Mouse (Mus musculus) midbrain, embryonic 16.5 days (tissue): ENCODE data around the gene Ggcx. TPM values are rescaled to one million over a fixed set of nuclear protein-coding genes. Genes with fewer than 3 reads are reported as not detected.
"Not testable (repeated sequence)": the region's sequence is repeated elsewhere in the genome, so short reads cannot be mapped to it uniquely, and the experiment has no call there.

Source experiments
- ATAC-seq: fragments of 200-750 bp; cut with Nextera tagmentation; 2 replicates; pipeline ENCODE4 v1.8.0; 2017; ENCODE audit warnings: moderate TSS enrichment
- H3K27ac ChIP-seq: fragments of 300-500 bp; sonication (generic); 2 replicates; pipeline ENCODE4 v1.5.1; 2014; ENCODE audit warnings: mild to moderate bottlenecking, low read length, mixed read lengths
- H3K27me3 ChIP-seq: fragments of 300-500 bp; sonication (generic); 2 replicates; pipeline ENCODE4 v1.6.1; 2014; ENCODE audit warnings: low read depth, low read length, mixed read lengths; ENCODE audit not compliant: control insufficient read depth, insufficient read depth
- H3K36me3 ChIP-seq: fragments of 300-500 bp; sonication (generic); 2 replicates; pipeline ENCODE4 v1.6.1; 2014; ENCODE audit warnings: mild to moderate bottlenecking, low read length, moderate library complexity, mixed read lengths; ENCODE audit not compliant: control insufficient read depth, insufficient read depth
- H3K4me1 ChIP-seq: fragments of 300-500 bp; sonication (generic); 2 replicates; pipeline ENCODE4 v1.6.1; 2014; ENCODE audit warnings: mild to moderate bottlenecking, low read length, mixed read lengths; ENCODE audit not compliant: control insufficient read depth, insufficient read depth
- H3K4me2 ChIP-seq: fragments of 300-500 bp; sonication (generic); 2 replicates; pipeline ENCODE4 v1.6.1; 2014; ENCODE audit warnings: mild to moderate bottlenecking, low read length, mixed read lengths
- H3K4me3 ChIP-seq: fragments of 300-500 bp; sonication (generic); 2 replicates; pipeline ENCODE4 v1.5.1; 2014; ENCODE audit warnings: low read depth, mild to moderate bottlenecking, low read length, moderate library complexity, mixed read lengths
- H3K9ac ChIP-seq: fragments of 300-500 bp; sonication (generic); 2 replicates; pipeline ENCODE4 v1.6.1; 2014; ENCODE audit warnings: low read depth, low read length, mixed read lengths
- H3K9me3 ChIP-seq: fragments of 300-500 bp; sonication (generic); replicated peaks from 2 replicates; pipeline ENCODE4 v1.6.1; 2014; ENCODE audit warnings: mild to moderate bottlenecking, low read length, mixed read lengths; ENCODE audit not compliant: control insufficient read depth, poor library complexity, severe bottlenecking
- WGBS: fragments of 180-500 bp; shearing (Covaris S2); extraction: QIAGEN DNeasy Blood & Tissue Kit; methylation state at CpG from one replicate; pipeline ENCODE4 v1.1.7; 2014; 5-methylcytosine and 5-hydroxymethylcytosine counted together
- polyA plus RNA-seq: library from polyadenylated mRNA; unstranded; fragments of >200 nt; fragmentation: Nextera tagmentation; extraction: Ambion mirVana; gene quantifications from 2 replicates; pipeline ENCODE4 v1.2.1, GENCODE M21; 2015

Ggcx gene
- polyA plus RNA-seq, 1 experiment from 2014 or later: 15.2 TPM

- 97% methylated on average over 2 of the region's 3 CpGs for WGBS
- not testable (repeated sequence) for H3K4me1 ChIP-seq, H3K36me3 ChIP-seq, H3K4me3 ChIP-seq, ATAC-seq, H3K9me3 ChIP-seq, H3K27ac ChIP-seq, H3K27me3 ChIP-seq, H3K9ac ChIP-seq, H3K4me2 ChIP-seq
Observed at GRCm38 (mm10) chr6:72478691-72479090, 64.6 kb downstream of the Ggcx start.

- Histone ChIP-seq H3K9me3 (no peaks in the 10 kb centered on the region), H3K4me3 (no peak overlapping the region), H3K4me2 (no peak overlapping the region), H3K9ac (no peak overlapping the region), H3K36me3 (no peaks in the 10 kb centered on the region), H3K4me1 (no peaks in the 10 kb centered on the region), H3K27me3 (no peaks in the 10 kb centered on the region), H3K27ac (no peak overlapping the region)
- WGBS: 91% methylated on average over 12 of the region's 12 CpGs
- no peak for ATAC-seq
Observed at GRCm38 (mm10) chr6:72479645-72480421, 65.7 kb downstream of the Ggcx start.

- no peaks in the 10 kb centered on the region for H3K36me3 ChIP-seq
- 93% methylated on average over 2 of the region's 2 CpGs for WGBS
- no peak overlapping the region for H3K4me2 ChIP-seq
- no peaks in the 10 kb centered on the region for H3K4me1 ChIP-seq
- no peaks in the 10 kb centered on the region for H3K9me3 ChIP-seq
- H3K4me3 ChIP-seq: no peak overlapping the region
- ATAC-seq: no peak
- no peak overlapping the region for H3K27ac ChIP-seq
- no peak overlapping the region for H3K9ac ChIP-seq
- no peaks in the 10 kb centered on the region for H3K27me3 ChIP-seq
Observed at GRCm38 (mm10) chr6:72480422-72480702, 66.3 kb downstream of the Ggcx start.

Other genes starting within 250 kb of the Ggcx start
- gene Atoh8, start 178.7 kb upstream of the Ggcx start, polyA plus RNA-seq: 1.8 and 2.1 TPM in 2 replicates
- 0.19 and 0.26 TPM in 2 replicates for gene Sftpb, start 109.7 kb upstream of the Ggcx start, polyA plus RNA-seq
- gene Usp39, start 69.1 kb upstream of the Ggcx start, polyA plus RNA-seq: 39.0 and 40.0 TPM in 2 replicates
- gene 0610030E20Rik, start 67.0 kb upstream of the Ggcx start, polyA plus RNA-seq: 16.5 TPM in 2 replicates
- gene Tmem150a, start 58.9 kb upstream of the Ggcx start, polyA plus RNA-seq: 15.7 and 17.7 TPM in 2 replicates
- gene Rnf181, start 47.4 kb upstream of the Ggcx start, polyA plus RNA-seq: 124 and 126 TPM in 2 replicates
- gene Vamp5, start 33.8 kb upstream of the Ggcx start, polyA plus RNA-seq: 12.0 and 16.4 TPM in 2 replicates
- gene Vamp8, start 23.6 kb upstream of the Ggcx start, polyA plus RNA-seq: 15.3 and 16.0 TPM in 2 replicates
- 348 and 379 TPM in 2 replicates for gene Mat2a, start 25.2 kb downstream of the Ggcx start, polyA plus RNA-seq
- gene Sh2d6, start 107.4 kb downstream of the Ggcx start, polyA plus RNA-seq: 0.65 and 0.84 TPM in 2 replicates
- 5.9 and 6.8 TPM in 2 replicates for gene Capg, start 130.1 kb downstream of the Ggcx start, polyA plus RNA-seq
- 17.3 and 17.8 TPM in 2 replicates for gene Elmod3, start 184.1 kb downstream of the Ggcx start, polyA plus RNA-seq
- 5.9 and 6.3 TPM in 2 replicates for gene Retsat, start 184.2 kb downstream of the Ggcx start, polyA plus RNA-seq
- gene Tgoln1, start 202.7 kb downstream of the Ggcx start, polyA plus RNA-seq: 40.7 and 45.0 TPM in 2 replicates